10 mouse cellular contexts compared by ENCODE assay signal in genomic region chr9:85844647-85844983, GRCm38 (mm10). TPM values are rescaled to one million over a fixed set of nuclear protein-coding genes. Genes with fewer than 3 reads are reported as not detected.
DNase-seq lines count a peak whose midpoint lies in the region; ATAC-seq lines count a peak whose summit lies in the region.
"Had no signal": no experiment of that assay in that cellular context is flagged by ENCODE, and none has a peak within 500 bp of the region (broad histone marks: within the 10 kb centered on the region; RNA-seq: fewer than 3 reads in every experiment).

No protein-coding gene starts in this region.

- no peak for ATAC-seq in kidney, embryonic 16.5 days (ENCODE audit: low FRiP score, low TSS enrichment)
- no peak for ATAC-seq in embryonic facial prominence, embryonic 12.5 days (ENCODE audit: insufficient number of reproducible peaks, insufficient read depth, low FRiP score, low TSS enrichment)
- ATAC-seq in hindbrain, embryonic 12.5 days (ENCODE audit: low FRiP score), result no peak
- ATAC-seq in midbrain, embryonic 15.5 days (replicated peaks), result no peak
- no peak for ATAC-seq in frontal cortex, adult (ENCODE audit: low TSS enrichment)

- no peaks in the 10 kb centered on the region for H3K9me3 ChIP-seq in kidney, embryonic 16.5 days (ENCODE audit: low read length)
- no peaks in the 10 kb centered on the region for H3K9me3 ChIP-seq in embryonic facial prominence, embryonic 12.5 days
- H3K9me3 ChIP-seq in hindbrain, embryonic 12.5 days (replicated peaks), result no peaks in the 10 kb centered on the region
- H3K9me3 ChIP-seq in midbrain, embryonic 15.5 days, result no peaks in the 10 kb centered on the region

- DNase-seq in kidney, adult 8-10 months, result no peak
- DNase-seq in embryo, embryonic 9.5 days (ENCODE audit: extremely low spot score), result no peak
- no peak for DNase-seq in cerebellum, postnatal 10 days

- H3K9ac ChIP-seq in kidney, embryonic 16.5 days (replicated peaks; ENCODE audit: low read length), result peak overlapping the region; percentile 81
- H3K9ac ChIP-seq in embryonic facial prominence, embryonic 12.5 days, result peak overlapping the region; percentile 78; the same call in 1 of the 2 replicates
- peak overlapping the region; percentile 81 for H3K9ac ChIP-seq in hindbrain, embryonic 12.5 days
- peak overlapping the region; percentile 54; the same call in 1 of the 2 replicates for H3K9ac ChIP-seq in midbrain, embryonic 15.5 days

- H3K27me3 ChIP-seq in kidney, embryonic 16.5 days (ENCODE audit: insufficient read depth, low read length), result 0 out of 2 replicates have a peak, but pooled peaks cover 5% of the 10 kb centered on the region
- H3K27me3 ChIP-seq in embryonic facial prominence, embryonic 12.5 days, result peaks cover 4% of the 10 kb centered on the region; the same call in 1 of the 2 replicates
- peaks cover 7% of the 10 kb centered on the region; the same call in 1 of the 2 replicates for H3K27me3 ChIP-seq in hindbrain, embryonic 12.5 days
- peaks cover 4% of the 10 kb centered on the region; the same call in 1 of the 2 replicates for H3K27me3 ChIP-seq in midbrain, embryonic 15.5 days (replicated peaks)
- H3K27me3 ChIP-seq: Patski had no signal

- H3K27ac ChIP-seq in kidney, embryonic 16.5 days (ENCODE audit: low read length), result no peak overlapping the region
- no peak overlapping the region for H3K27ac ChIP-seq in embryonic facial prominence, embryonic 12.5 days
- no peak overlapping the region for H3K27ac ChIP-seq in hindbrain, embryonic 12.5 days
- H3K27ac ChIP-seq in midbrain, embryonic 15.5 days, result no peak overlapping the region
- H3K27ac ChIP-seq: macrophage had no signal

- 46% methylated on average over 9 of the region's 9 CpGs for WGBS in kidney, embryonic 16.5 days
- 65% methylated on average over 9 of the region's 9 CpGs for WGBS in embryonic facial prominence, embryonic 12.5 days
- 75% methylated on average over 9 of the region's 9 CpGs for WGBS in hindbrain, embryonic 12.5 days
- 63% methylated on average over 9 of the region's 9 CpGs for WGBS in midbrain, embryonic 15.5 days

- H3K4me3 ChIP-seq in kidney, embryonic 16.5 days (ENCODE audit: low read length), result peak overlapping the region; percentile 77
- peak overlapping the region; percentile 70 for H3K4me3 ChIP-seq in embryonic facial prominence, embryonic 12.5 days
- peak overlapping the region; percentile 73 for H3K4me3 ChIP-seq in hindbrain, embryonic 12.5 days
- H3K4me3 ChIP-seq in midbrain, embryonic 15.5 days, result peak overlapping the region; percentile 59

- H3K4me2 ChIP-seq in kidney, embryonic 16.5 days (replicated peaks; ENCODE audit: low read depth, low read length), result peak overlapping the region; percentile 95
- H3K4me2 ChIP-seq in embryonic facial prominence, embryonic 12.5 days (replicated peaks), result peak overlapping the region; percentile 98
- peak overlapping the region; percentile 93 for H3K4me2 ChIP-seq in hindbrain, embryonic 12.5 days (replicated peaks)
- H3K4me2 ChIP-seq in midbrain, embryonic 15.5 days, result peak overlapping the region; percentile 97

- no peaks in the 10 kb centered on the region for H3K36me3 ChIP-seq in kidney, embryonic 16.5 days (ENCODE audit: insufficient read depth, low read length)
- peaks cover 5% of the 10 kb centered on the region; the same call in 1 of the 2 replicates for H3K36me3 ChIP-seq in embryonic facial prominence, embryonic 12.5 days
- no peaks in the 10 kb centered on the region; the same call in 1 of the 2 replicates for H3K36me3 ChIP-seq in hindbrain, embryonic 12.5 days
- no peaks in the 10 kb centered on the region for H3K36me3 ChIP-seq in midbrain, embryonic 15.5 days (replicated peaks)

- H3K4me1 ChIP-seq in kidney, embryonic 16.5 days (ENCODE audit: insufficient read depth, low read length), result peaks cover 17% of the 10 kb centered on the region
- H3K4me1 ChIP-seq in embryonic facial prominence, embryonic 12.5 days, result peaks cover 12% of the 10 kb centered on the region
- H3K4me1 ChIP-seq in hindbrain, embryonic 12.5 days, result peaks cover 15% of the 10 kb centered on the region
- peaks cover 26% of the 10 kb centered on the region for H3K4me1 ChIP-seq in midbrain, embryonic 15.5 days

RNA-seq across cellular contexts. Expression of gene Tpbg, which starts 2.4 kb away (rescaled TPM):
- polyA plus RNA-seq in kidney, embryonic 16.5 days (2015; fragmentation: Nextera tagmentation; extraction: Ambion mirVana), result 18.2 and 20.9 TPM in 2 replicates
- 34.8 and 37.2 TPM in 2 replicates for polyA plus RNA-seq in embryonic facial prominence, embryonic 12.5 days (2016; fragmentation: Nextera tagmentation; extraction: Ambion mirVana)
- polyA plus RNA-seq in hindbrain, embryonic 12.5 days (2016; fragmentation: Nextera tagmentation; extraction: Ambion mirVana), result 37.1 and 46.4 TPM in 2 replicates
- polyA plus RNA-seq in midbrain, embryonic 15.5 days (2015; fragmentation: Nextera tagmentation; extraction: Ambion mirVana), result 12.1 and 15.2 TPM in 2 replicates
- polyA plus RNA-seq: macrophage had no signal
